In the genomic region with DNA sequence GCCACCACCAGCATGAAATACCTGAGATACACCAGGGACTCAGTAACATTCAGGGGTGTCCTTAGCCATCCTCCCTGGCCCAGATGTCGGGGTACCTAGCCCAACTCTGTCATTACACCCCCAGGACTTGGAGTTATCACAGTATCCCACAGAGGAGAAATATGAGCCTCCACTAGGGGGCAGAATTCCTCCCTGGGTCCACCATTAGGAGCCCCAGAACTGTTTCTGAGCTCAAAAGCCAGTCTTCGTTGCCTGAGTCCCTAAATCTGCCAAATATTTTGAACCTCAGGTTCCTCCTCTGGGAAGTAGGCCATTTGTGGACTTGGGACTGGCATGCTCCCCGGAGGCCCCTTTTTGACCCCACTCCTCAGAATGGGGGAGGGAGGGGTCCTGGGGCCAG, we compare ENCODE assay signal across 8 mouse cellular contexts. TPM values are rescaled to one million over a fixed set of nuclear protein-coding genes. Genes with fewer than 3 reads are reported as not detected.
DNase-seq lines count a peak whose midpoint lies in the region; ATAC-seq and TF ChIP-seq lines count a peak whose summit lies in the region.

No protein-coding gene starts in this region.

- no peak overlapping the region for H3K9ac ChIP-seq in kidney, embryonic 14.5 days (ENCODE audit: low read depth, low read length)
- no peak overlapping the region for H3K9ac ChIP-seq in liver, adult 2 months (ENCODE audit: low read depth, low read length)
- H3K9ac ChIP-seq in stomach, embryonic 15.5 days: no peak overlapping the region

- peak; percentile 52 for TF ChIP-seq CTCF in liver, adult 2 months (IDR thresholded peaks at IDR 0.05; ENCODE audit: low read depth, low read length)

- H3K4me1 ChIP-seq in kidney, embryonic 14.5 days (ENCODE audit: control insufficient read depth, insufficient read depth, low read length): peaks cover 12% of the 10 kb centered on the region; the same call in 1 of the 2 replicates
- H3K4me1 ChIP-seq in liver, adult 2 months (ENCODE audit: control insufficient read depth, insufficient read depth, low read length): no peaks in the 10 kb centered on the region
- H3K4me1 ChIP-seq in stomach, embryonic 15.5 days: peaks cover 15% of the 10 kb centered on the region; the same call in 1 of the 2 replicates

- H3K79me2 ChIP-seq in liver, adult 2 months (ENCODE audit: control insufficient read depth, insufficient read depth, low read length): no peaks in the 10 kb centered on the region

- no peak for ATAC-seq in kidney, embryonic 14.5 days (ENCODE audit: low FRiP score, low TSS enrichment)
- no peak for ATAC-seq in stomach, embryonic 15.5 days (ENCODE audit: insufficient read depth, low FRiP score, low read depth)

- no peaks in the 10 kb centered on the region for H3K9me3 ChIP-seq in kidney, embryonic 14.5 days (ENCODE audit: control insufficient read depth, low read length)
- H3K9me3 ChIP-seq in stomach, embryonic 15.5 days: no peaks in the 10 kb centered on the region

- no peak overlapping the region for H3K27ac ChIP-seq in kidney, embryonic 14.5 days (ENCODE audit: low read depth, low read length)
- no peak overlapping the region for H3K27ac ChIP-seq in liver, adult 2 months (replicated peaks; ENCODE audit: insufficient read depth, low read depth, low read length)
- H3K27ac ChIP-seq in stomach, embryonic 15.5 days: 0 out of 2 replicates have a peak overlapping the region, but pooled peaks have one; percentile 7

- no peaks in the 10 kb centered on the region for H3K27me3 ChIP-seq in kidney, embryonic 14.5 days (ENCODE audit: control insufficient read depth, insufficient read depth, low read length)
- no peaks in the 10 kb centered on the region for H3K27me3 ChIP-seq in liver, adult 2 months (ENCODE audit: control insufficient read depth, insufficient read depth, low read length)
- H3K27me3 ChIP-seq in stomach, embryonic 15.5 days (replicated peaks): no peaks in the 10 kb centered on the region

- H3K4me3 ChIP-seq in kidney, embryonic 14.5 days (ENCODE audit: low read length): no peak overlapping the region
- no peak overlapping the region for H3K4me3 ChIP-seq in liver, adult 2 months (ENCODE audit: insufficient read depth, low read depth, low read length)
- H3K4me3 ChIP-seq in stomach, embryonic 15.5 days (replicated peaks): no peak overlapping the region

- no peak overlapping the region for H3K4me2 ChIP-seq in kidney, embryonic 14.5 days (replicated peaks; ENCODE audit: low read depth, low read length)
- H3K4me2 ChIP-seq in stomach, embryonic 15.5 days: no peak overlapping the region

- no peak for TF ChIP-seq POLR2A in liver, adult 2 months (IDR thresholded peaks at IDR 0.05; ENCODE audit: extremely low read depth, insufficient read depth, low read length)

- DNase-seq in adrenal gland, postnatal 10 days: peak; percentile 70
- no peak for DNase-seq in adrenal gland, postnatal 4 days (ENCODE audit: low spot score in 2 of 2)
- DNase-seq in kidney, adult 8-10 months: peak; percentile 24 to 42
- DNase-seq in CD4-positive helper T cell, adult 2 months (ENCODE audit: low read depth, low spot score): peak; percentile 40
- peak; percentile 84 for DNase-seq in embryo, embryonic 10.5 days (ENCODE audit: low spot score)
- DNase-seq in liver, adult 2 months (ENCODE audit: extremely low read depth, low read depth, low spot score): peak; percentile 76

- peaks cover 1% of the 10 kb centered on the region; the same call in 1 of the 2 replicates for H3K36me3 ChIP-seq in kidney, embryonic 14.5 days (ENCODE audit: control insufficient read depth, insufficient read depth, low read length)
- H3K36me3 ChIP-seq in liver, adult 2 months (ENCODE audit: control insufficient read depth, insufficient read depth, low read length): no peaks in the 10 kb centered on the region
- H3K36me3 ChIP-seq in stomach, embryonic 15.5 days: peaks cover 11% of the 10 kb centered on the region; the same call in 1 of the 2 replicates

- WGBS in kidney, embryonic 14.5 days: 36% methylated on average over 3 of the region's 3 CpGs
- 24% methylated on average over 3 of the region's 3 CpGs for WGBS in liver, adult 2 months
- WGBS in stomach, embryonic 15.5 days: 38% methylated on average over 3 of the region's 3 CpGs

RNA-seq across cellular contexts. Expression of gene Fen1, which starts 15.1 kb away (rescaled TPM):
- 10 to 100 TPM; 20.7 to 21.9 TPM for total RNA-seq in adrenal gland, postnatal 10 days (2021)
- total RNA-seq in adrenal gland, postnatal 4 days (2021): 10 to 100 TPM; 32.9 to 35.8 TPM
- polyA plus RNA-seq in kidney, embryonic 14.5 days (2014; fragmentation: Nextera tagmentation; extraction: Ambion mirVana): 92.9 and 99.2 TPM in 2 replicates
- 3.0 and 4.6 TPM in 2 replicates for total RNA-seq in liver, adult 2 months (2014; rRNA removed)
- polyA plus RNA-seq in liver, adult 2 months (2012; rRNA removed): 2.3 and 2.5 TPM in 2 replicates
- polyA plus RNA-seq in stomach, embryonic 15.5 days (2015; fragmentation: Nextera tagmentation; extraction: Ambion mirVana): 86.3 and 92.0 TPM in 2 replicates

RNA-seq across cellular contexts. Expression of gene Tmem258, which starts 15.3 kb away (rescaled TPM):
- 100 to 1,000 TPM; 166 to 181 TPM for total RNA-seq in adrenal gland, postnatal 10 days (2021)
- 100 to 1,000 TPM; 161 to 182 TPM for total RNA-seq in adrenal gland, postnatal 4 days (2021)
- polyA plus RNA-seq in kidney, embryonic 14.5 days (2014; fragmentation: Nextera tagmentation; extraction: Ambion mirVana): 467 and 649 TPM in 2 replicates
- total RNA-seq in liver, adult 2 months (2014; rRNA removed): 41.1 and 63.0 TPM in 2 replicates
- 80.0 and 133 TPM in 2 replicates for polyA plus RNA-seq in liver, adult 2 months (2012; rRNA removed)
- 473 and 509 TPM in 2 replicates for polyA plus RNA-seq in stomach, embryonic 15.5 days (2015; fragmentation: Nextera tagmentation; extraction: Ambion mirVana)

RNA-seq across cellular contexts. Expression of gene Myrf, which starts 21.4 kb away (rescaled TPM):
- 1 to 10 TPM; 4.9 to 6.4 TPM for total RNA-seq in adrenal gland, postnatal 10 days (2021)
- total RNA-seq in adrenal gland, postnatal 4 days (2021): 1 to 10 TPM; 6.2 to 9.1 TPM
- 3.9 and 6.4 TPM in 2 replicates for polyA plus RNA-seq in kidney, embryonic 14.5 days (2014; fragmentation: Nextera tagmentation; extraction: Ambion mirVana)
- 3.0 and 5.3 TPM in 2 replicates for total RNA-seq in liver, adult 2 months (2014; rRNA removed)
- polyA plus RNA-seq in liver, adult 2 months (2012; rRNA removed): 23.4 and 31.4 TPM in 2 replicates
- polyA plus RNA-seq in stomach, embryonic 15.5 days (2015; fragmentation: Nextera tagmentation; extraction: Ambion mirVana): 17.5 and 17.8 TPM in 2 replicates

RNA-seq across cellular contexts. Expression of gene Fads1, which starts 36.4 kb away (rescaled TPM):
- 100 to 1,000 TPM; 177 to 270 TPM for total RNA-seq in adrenal gland, postnatal 10 days (2021)
- total RNA-seq in adrenal gland, postnatal 4 days (2021): 100 to 1,000 TPM; 225 to 254 TPM
- 51.3 and 94.3 TPM in 2 replicates for polyA plus RNA-seq in kidney, embryonic 14.5 days (2014; fragmentation: Nextera tagmentation; extraction: Ambion mirVana)
- 238 and 300 TPM in 2 replicates for total RNA-seq in liver, adult 2 months (2014; rRNA removed)
- polyA plus RNA-seq in liver, adult 2 months (2012; rRNA removed): 297 and 352 TPM in 2 replicates
- polyA plus RNA-seq in stomach, embryonic 15.5 days (2015; fragmentation: Nextera tagmentation; extraction: Ambion mirVana): 111 and 122 TPM in 2 replicates

Comparison
In these comparisons a context has a peak if more than half of its experiments do, and no peak if none do; other contexts are left out.
1. DNase-seq: peak in adrenal gland, postnatal 10 days (single experiment), kidney, adult 8-10 months (2 of 2), CD4-positive helper T cell, adult 2 months (single experiment), embryo, embryonic 10.5 days (single experiment) and liver, adult 2 months (single experiment); none in adrenal gland, postnatal 4 days (0 of 2).